ENCODE assay signal across 15 mouse cellular contexts in genomic region chr6:99173902-99174210, GRCm38 (mm10).
A peak's percentile ranks its signal among the peaks of the same experiment; 100 is the strongest.
DNase-seq lines count a peak whose midpoint lies in the region; ATAC-seq lines count a peak whose summit lies in the region.
"Had no signal": no experiment of that assay in that cellular context is flagged by ENCODE, and none has a peak within 500 bp of the region (broad histone marks: within the 10 kb centered on the region; RNA-seq: fewer than 3 reads in every experiment).

No protein-coding gene starts in this region.

- no peaks in the 10 kb centered on the region for H3K36me3 ChIP-seq in heart, embryonic 13.5 days
- H3K36me3 ChIP-seq in heart, embryonic 11.5 days (ENCODE audit: control insufficient read depth, insufficient read depth, low read length): no peaks in the 10 kb centered on the region
- no peaks in the 10 kb centered on the region for H3K36me3 ChIP-seq in liver, embryonic 11.5 days (ENCODE audit: control insufficient read depth, insufficient read depth, low read length)
- H3K36me3 ChIP-seq: embryonic facial prominence, embryonic 13.5 days; hindbrain, embryonic 13.5 days; midbrain, embryonic 13.5 days had no signal

- H3K27me3 ChIP-seq in heart, embryonic 13.5 days (replicated peaks): no peaks in the 10 kb centered on the region
- H3K27me3 ChIP-seq in heart, embryonic 11.5 days (ENCODE audit: control insufficient read depth, insufficient read depth, low read length): no peaks in the 10 kb centered on the region
- H3K27me3 ChIP-seq in liver, embryonic 11.5 days (replicated peaks; ENCODE audit: control insufficient read depth, insufficient read depth, low read length): no peaks in the 10 kb centered on the region
- H3K27me3 ChIP-seq: embryonic facial prominence, embryonic 13.5 days; hindbrain, embryonic 13.5 days; midbrain, embryonic 13.5 days had no signal

- no peak overlapping the region for H3K9ac ChIP-seq in heart, embryonic 13.5 days
- H3K9ac ChIP-seq in heart, embryonic 11.5 days (ENCODE audit: low read depth, low read length): no peak overlapping the region
- H3K9ac ChIP-seq in liver, embryonic 11.5 days (ENCODE audit: low read depth, low read length): no peak overlapping the region
- H3K9ac ChIP-seq: embryonic facial prominence, embryonic 13.5 days; hindbrain, embryonic 13.5 days; midbrain, embryonic 13.5 days had no signal

- peak; percentile 29 for DNase-seq in 416B (ENCODE audit: low read depth)
- DNase-seq in liver, embryonic 11.5 days (ENCODE audit: low spot score): no peak
- DNase-seq in lung, postnatal 36 days: peak; percentile 42
- no peak for DNase-seq in thymus, postnatal 36 days
- DNase-seq in adrenal gland, postnatal 14 days: no peak
- no peak for DNase-seq in left cerebral cortex, adult 18-20 months (ENCODE audit: low spot score in 2 of 2)
- DNase-seq: cerebellum, adult 11-12 months; gastrocnemius, postnatal 10 days; kidney, adult 18-20 months; thymus, postnatal 14 days had no signal

- H3K4me1 ChIP-seq in heart, embryonic 13.5 days: peaks cover 60% of the 10 kb centered on the region
- peaks cover 45% of the 10 kb centered on the region for H3K4me1 ChIP-seq in heart, embryonic 11.5 days (ENCODE audit: control insufficient read depth, insufficient read depth, low read length)
- H3K4me1 ChIP-seq in liver, embryonic 11.5 days (replicated peaks; ENCODE audit: control insufficient read depth, insufficient read depth, low read length): peaks cover 21% of the 10 kb centered on the region
- H3K4me1 ChIP-seq: hindbrain, embryonic 13.5 days had no signal

- H3K9me3 ChIP-seq in heart, embryonic 13.5 days: no peaks in the 10 kb centered on the region
- no peaks in the 10 kb centered on the region for H3K9me3 ChIP-seq in heart, embryonic 11.5 days (replicated peaks; ENCODE audit: control insufficient read depth, low read length)
- H3K9me3 ChIP-seq in liver, embryonic 11.5 days (ENCODE audit: control insufficient read depth, low read length): no peaks in the 10 kb centered on the region
- H3K9me3 ChIP-seq: embryonic facial prominence, embryonic 13.5 days; hindbrain, embryonic 13.5 days; midbrain, embryonic 13.5 days had no signal

- ATAC-seq in heart, embryonic 13.5 days (ENCODE audit: extremely low read depth, insufficient number of reproducible peaks, low FRiP score, low TSS enrichment): no peak
- no peak for ATAC-seq in heart, embryonic 11.5 days (replicated peaks; ENCODE audit: insufficient number of reproducible peaks, low FRiP score, low TSS enrichment)
- ATAC-seq in liver, embryonic 11.5 days (replicated peaks; ENCODE audit: low FRiP score): no peak
- ATAC-seq: midbrain, embryonic 13.5 days had no signal

- no peak overlapping the region for H3K4me3 ChIP-seq in heart, embryonic 13.5 days
- no peak overlapping the region for H3K4me3 ChIP-seq in heart, embryonic 11.5 days (ENCODE audit: low read depth, low read length)
- H3K4me3 ChIP-seq in liver, embryonic 11.5 days (ENCODE audit: low read depth, low read length): no peak overlapping the region
- H3K4me3 ChIP-seq: embryonic facial prominence, embryonic 13.5 days; hindbrain, embryonic 13.5 days; midbrain, embryonic 13.5 days had no signal

- peak overlapping the region; percentile 65 for H3K27ac ChIP-seq in heart, embryonic 13.5 days (replicated peaks)
- no peak overlapping the region for H3K27ac ChIP-seq in heart, embryonic 11.5 days (ENCODE audit: low read depth, low read length)
- H3K27ac ChIP-seq in liver, embryonic 11.5 days (ENCODE audit: low read depth, low read length): peak overlapping the region; percentile 61; the same call in 1 of the 2 replicates
- H3K27ac ChIP-seq: embryonic facial prominence, embryonic 13.5 days; hindbrain, embryonic 13.5 days; midbrain, embryonic 13.5 days had no signal

- WGBS in heart, embryonic 13.5 days: 54% methylated on average over 2 of the region's 2 CpGs
- WGBS in heart, embryonic 11.5 days (ENCODE audit: insufficient replicate concordance): 62% methylated on average over 2 of the region's 2 CpGs
- 53% methylated on average over 2 of the region's 2 CpGs for WGBS in liver, embryonic 11.5 days

- H3K4me2 ChIP-seq in heart, embryonic 13.5 days: peak overlapping the region; percentile 50; the same call in 1 of the 2 replicates
- no peak overlapping the region for H3K4me2 ChIP-seq in heart, embryonic 11.5 days
- peak overlapping the region; percentile 44; the same call in 1 of the 2 replicates for H3K4me2 ChIP-seq in liver, embryonic 11.5 days
- H3K4me2 ChIP-seq: embryonic facial prominence, embryonic 13.5 days; hindbrain, embryonic 13.5 days; midbrain, embryonic 13.5 days had no signal

Comparison
In these comparisons a context has a peak if more than half of its experiments do, and no peak if none do; other contexts are left out.
1. DNase-seq: peak in 416B (single experiment) and lung, postnatal 36 days (single experiment); none in liver, embryonic 11.5 days (single experiment), thymus, postnatal 36 days (0 of 2), adrenal gland, postnatal 14 days (single experiment) and left cerebral cortex, adult 18-20 months (0 of 2).